Mouse (Mus musculus) neural tube, embryonic 13.5 days (tissue): Measurements from ENCODE around the gene Olfr371. TPM values are rescaled to one million over a fixed set of nuclear protein-coding genes. Genes with fewer than 3 reads are reported as not detected.

ENCODE experiments used
- ATAC-seq: fragments of 200-750 bp; cut with Nextera tagmentation; 2 replicates; pipeline ENCODE4 v1.8.0; 2017; ENCODE audit warnings: low read depth, mild to moderate bottlenecking, moderate TSS enrichment, moderate library complexity
- H3K27ac ChIP-seq: fragments of 300-500 bp; sonication (generic); replicated peaks from 2 replicates; pipeline ENCODE4 v1.5.1; 2015; ENCODE audit warnings: moderate library complexity, mild to moderate bottlenecking, inconsistent platforms
- H3K27me3 ChIP-seq: fragments of 300-500 bp; sonication (generic); 2 replicates; pipeline ENCODE4 v1.6.1; 2015; ENCODE audit warnings: mild to moderate bottlenecking, inconsistent platforms
- H3K36me3 ChIP-seq: fragments of 300-500 bp; sonication (generic); 2 replicates; pipeline ENCODE4 v1.6.1; 2015; ENCODE audit warnings: mild to moderate bottlenecking, inconsistent platforms
- H3K4me1 ChIP-seq: fragments of 300-500 bp; sonication (generic); replicated peaks from 2 replicates; pipeline ENCODE4 v1.6.1; 2015; ENCODE audit warnings: inconsistent platforms
- H3K4me2 ChIP-seq: fragments of 300-500 bp; sonication (generic); 2 replicates; pipeline ENCODE4 v1.6.1; 2015; ENCODE audit warnings: inconsistent platforms, mild to moderate bottlenecking, moderate library complexity
- H3K4me3 ChIP-seq: fragments of 300-500 bp; sonication (generic); 2 replicates; pipeline ENCODE4 v1.5.1; 2015; ENCODE audit warnings: mild to moderate bottlenecking, inconsistent platforms
- H3K9ac ChIP-seq: fragments of 300-500 bp; sonication (generic); 2 replicates; pipeline ENCODE4 v1.6.1; 2015; ENCODE audit warnings: moderate library complexity, mild to moderate bottlenecking, inconsistent platforms
- H3K9me3 ChIP-seq: fragments of 300-500 bp; sonication (generic); 2 replicates; pipeline ENCODE4 v1.6.1; 2016; ENCODE audit warnings: inconsistent platforms
- WGBS: fragments of 180-500 bp; shearing (Covaris S2); methylation state at CpG from one replicate; pipeline ENCODE4 v1.1.7; 2015; 5-methylcytosine and 5-hydroxymethylcytosine counted together
- polyA plus RNA-seq: library from polyadenylated mRNA; unstranded; fragments of >200 nt; fragmentation: Nextera tagmentation; extraction: Ambion mirVana; gene quantifications from 2 replicates; pipeline ENCODE4 v1.2.1, GENCODE M21; 2015

Gene Olfr371
- polyA plus RNA-seq, result not detected in 2 replicates

- H3K4me2 ChIP-seq, result no peak within 1 kb of the TSS
- ATAC-seq, result no peak
- H3K4me3 ChIP-seq, result no peak within 1 kb of the TSS
- H3K4me1 ChIP-seq, result no peaks in the 10 kb centered on the region
- WGBS, result 34% methylated on average over 1 of the region's 1 CpGs
- H3K27me3 ChIP-seq, result no peaks in the 10 kb centered on the region
- H3K9me3 ChIP-seq, result no peaks in the 10 kb centered on the region
- no peak within 1 kb of the TSS for H3K9ac ChIP-seq
- H3K36me3 ChIP-seq, result no peaks in the 10 kb centered on the region
- H3K27ac ChIP-seq, result no peak within 1 kb of the TSS
Measured at GRCm38 (mm10) chr8:85225688-85226087, at the start of gene Olfr371. Gene Olfr371 (plus strand): TSS chr8:85225988.

GRCm38 (mm10) chr8:85192346-85192745, 33.4 kb upstream of the Olfr371 start:
- Histone ChIP-seq H3K27me3 (no peaks in the 10 kb centered on the region), H3K27ac (no peak overlapping the region), H3K4me1 (no peaks in the 10 kb centered on the region), H3K4me3 (no peak overlapping the region), H3K4me2 (no peak overlapping the region), H3K9me3 (no peaks in the 10 kb centered on the region), H3K9ac (no peak overlapping the region), H3K36me3 (no peaks in the 10 kb centered on the region)
- no peak for ATAC-seq
- WGBS, result 86% methylated on average over 1 of the region's 1 CpGs

- no peaks in the 10 kb centered on the region for H3K36me3 ChIP-seq
- no peak for ATAC-seq
Measured at GRCm38 (mm10) chr8:85220220-85220619, 5.6 kb upstream of the Olfr371 start.

GRCm38 (mm10) chr8:85220992-85221391, 4.8 kb upstream of the Olfr371 start:
- no peak overlapping the region for H3K4me3 ChIP-seq
- no peak overlapping the region for H3K9ac ChIP-seq
- H3K27me3 ChIP-seq, result no peaks in the 10 kb centered on the region
- 0 out of 2 replicates have a peak, but pooled peaks cover 4% of the 10 kb centered on the region for H3K9me3 ChIP-seq
- H3K4me2 ChIP-seq, result no peak overlapping the region
- 58% methylated on average over 6 of the region's 6 CpGs for WGBS
- no peak for ATAC-seq
- H3K36me3 ChIP-seq, result no peaks in the 10 kb centered on the region
- no peak overlapping the region for H3K27ac ChIP-seq
- no peaks in the 10 kb centered on the region for H3K4me1 ChIP-seq

More at GRCm38 (mm10) chr8:85220220-85220619, 5.6 kb upstream of the Olfr371 start:
- H3K4me3 ChIP-seq, result no peak overlapping the region
- 0 out of 2 replicates have a peak, but pooled peaks cover 4% of the 10 kb centered on the region for H3K9me3 ChIP-seq
- no peak overlapping the region for H3K4me2 ChIP-seq
- H3K27ac ChIP-seq, result no peak overlapping the region
- no peak overlapping the region for H3K9ac ChIP-seq
- no peaks in the 10 kb centered on the region for H3K4me1 ChIP-seq
- 84% methylated on average over 4 of the region's 4 CpGs for WGBS
- no peaks in the 10 kb centered on the region for H3K27me3 ChIP-seq

GRCm38 (mm10) chr8:85227297-85227696, 1.5 kb downstream of the Olfr371 start:
- ATAC-seq, result no peak
- H3K4me3 ChIP-seq, result no peak overlapping the region
- H3K9ac ChIP-seq, result no peak overlapping the region
- H3K27me3 ChIP-seq, result no peaks in the 10 kb centered on the region
- 70% methylated on average over 1 of the region's 1 CpGs for WGBS
- no peak overlapping the region for H3K4me2 ChIP-seq
- H3K9me3 ChIP-seq, result no peaks in the 10 kb centered on the region
- no peaks in the 10 kb centered on the region for H3K4me1 ChIP-seq
- no peaks in the 10 kb centered on the region for H3K36me3 ChIP-seq
- no peak overlapping the region for H3K27ac ChIP-seq

Other genes with a start within 250 kb of the Olfr371 start
- gene Junb, start 247.3 kb upstream of the Olfr371 start, polyA plus RNA-seq, result 7.5 and 8.4 TPM in 2 replicates
- gene Hook2, start 235.4 kb upstream of the Olfr371 start, polyA plus RNA-seq, result 22.8 and 25.0 TPM in 2 replicates
- gene Best2, start 211.5 kb upstream of the Olfr371 start, polyA plus RNA-seq, result not detected in 2 replicates
- gene Asna1, start 200.7 kb upstream of the Olfr371 start, polyA plus RNA-seq, result 148 and 151 TPM in 2 replicates
- 147 and 170 TPM in 2 replicates for gene Trir, start 199.2 kb upstream of the Olfr371 start, polyA plus RNA-seq
- gene Tnpo2, start 189.1 kb upstream of the Olfr371 start, polyA plus RNA-seq, result 49.0 and 52.7 TPM in 2 replicates
- gene Fbxw9, start 165.9 kb upstream of the Olfr371 start, polyA plus RNA-seq, result 48.6 and 50.8 TPM in 2 replicates
- gene Gm5741, start 158.0 kb upstream of the Olfr371 start, polyA plus RNA-seq, result 1.5 TPM in 1 of 2 replicates, not detected in the other
- 86.9 and 109 TPM in 2 replicates for gene Dhps, start 154.2 kb upstream of the Olfr371 start, polyA plus RNA-seq
- 117 and 118 TPM in 2 replicates for gene Wdr83os, start 145.2 kb upstream of the Olfr371 start, polyA plus RNA-seq
- gene Wdr83, start 144.7 kb upstream of the Olfr371 start, polyA plus RNA-seq, result 56.5 and 58.6 TPM in 2 replicates
- 18.7 and 19.2 TPM in 2 replicates for gene Man2b1, start 142.7 kb upstream of the Olfr371 start, polyA plus RNA-seq
- gene Zfp791, start 102.9 kb upstream of the Olfr371 start, polyA plus RNA-seq, result 2.3 and 2.9 TPM in 2 replicates
- gene Cks1brt, start 74.1 kb upstream of the Olfr371 start, polyA plus RNA-seq, result not detected in 2 replicates
- gene Orc6, start 73.6 kb downstream of the Olfr371 start, polyA plus RNA-seq, result 73.5 and 78.3 TPM in 2 replicates
- gene Vps35, start 73.8 kb downstream of the Olfr371 start, polyA plus RNA-seq, result 178 and 183 TPM in 2 replicates
- gene Mylk3, start 160.4 kb downstream of the Olfr371 start, polyA plus RNA-seq, result 0.47 TPM in 2 replicates
- gene 4921524J17Rik, start 206.8 kb downstream of the Olfr371 start, polyA plus RNA-seq, result 40.8 and 44.6 TPM in 2 replicates